Mouse (Mus musculus) gastrocnemius, postnatal 10 days (tissue): ENCODE data around the gene Pcbp3. TPM values are rescaled to one million over a fixed set of nuclear protein-coding genes. Genes with fewer than 3 reads are reported as not detected.

Experiments used
- DNase-seq: peaks from one replicate; pipeline ENCODE4 v3.0.0; 2021; ENCODE audit warnings: mixed read lengths
- total RNA-seq, 2 experiments: library from RNA; stranded (reverse); gene quantifications; 2 replicates each; pipeline ENCODE4 v1.2.3; 2021

Pcbp3 gene
- total RNA-seq, 2 experiments from 2014 or later, result 4.6 to 8.0 TPM

DNA sequence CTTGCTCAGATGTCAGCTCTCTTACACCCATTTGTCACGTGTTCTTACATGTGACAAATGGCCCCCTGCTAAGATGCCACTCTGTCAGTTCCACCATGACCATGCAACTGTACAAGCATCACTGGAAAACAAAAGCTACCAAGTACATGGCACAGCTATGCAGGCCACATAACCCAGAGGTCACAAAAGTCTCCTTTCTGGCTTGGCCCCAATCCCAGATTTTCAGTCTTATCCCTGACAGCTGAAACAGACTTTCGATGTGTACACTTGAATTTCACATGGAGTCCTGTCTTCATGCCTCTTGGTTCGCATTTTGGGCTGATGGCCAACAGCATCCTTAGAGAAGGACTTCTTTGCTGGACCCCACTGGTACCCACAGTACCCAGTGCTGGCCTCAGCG, 116.8 kb downstream of the Pcbp3 start:
- no peak for DNase-seq

DNA sequence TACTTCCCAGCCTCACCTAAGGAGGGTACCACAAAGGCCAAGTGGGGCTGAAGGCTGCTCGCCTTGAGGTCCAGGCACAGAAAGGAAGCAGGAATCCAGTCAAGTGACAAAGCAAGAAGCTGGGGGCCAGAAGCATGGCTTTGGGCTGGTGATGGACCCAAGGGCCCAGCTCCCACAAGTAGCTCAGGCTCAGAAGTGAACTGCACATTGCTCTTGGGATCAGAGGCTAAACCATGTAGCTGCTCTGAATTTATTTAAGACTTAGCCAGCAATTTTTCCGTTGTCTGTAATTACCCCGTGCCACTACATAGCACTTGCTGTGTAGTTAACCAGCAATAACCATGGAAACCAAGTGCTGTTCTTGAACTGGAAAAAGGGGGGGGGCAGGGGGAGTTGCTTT, 117.3 kb downstream of the Pcbp3 start:
- no peak for DNase-seq

DNA sequence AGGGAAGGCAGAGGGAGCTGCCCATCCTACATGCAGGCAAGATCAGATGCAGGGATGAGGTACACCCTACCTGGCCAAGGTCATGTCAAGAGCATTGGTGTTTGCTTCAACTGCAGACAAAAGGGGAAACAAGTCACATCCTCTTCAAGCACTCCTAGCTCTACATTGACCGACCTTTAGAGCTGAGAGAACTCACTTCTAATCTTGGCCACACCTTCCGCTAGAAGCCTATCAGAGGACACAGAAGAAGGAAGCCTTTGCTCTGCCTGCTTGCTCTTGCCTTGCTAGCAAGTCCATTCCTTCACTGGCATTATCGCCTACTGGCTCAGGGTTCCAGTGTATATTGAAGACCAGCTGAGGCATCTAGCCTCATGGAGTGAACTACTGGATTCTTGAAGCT, 119.6 kb downstream of the Pcbp3 start:
- DNase-seq, result no peak

DNA sequence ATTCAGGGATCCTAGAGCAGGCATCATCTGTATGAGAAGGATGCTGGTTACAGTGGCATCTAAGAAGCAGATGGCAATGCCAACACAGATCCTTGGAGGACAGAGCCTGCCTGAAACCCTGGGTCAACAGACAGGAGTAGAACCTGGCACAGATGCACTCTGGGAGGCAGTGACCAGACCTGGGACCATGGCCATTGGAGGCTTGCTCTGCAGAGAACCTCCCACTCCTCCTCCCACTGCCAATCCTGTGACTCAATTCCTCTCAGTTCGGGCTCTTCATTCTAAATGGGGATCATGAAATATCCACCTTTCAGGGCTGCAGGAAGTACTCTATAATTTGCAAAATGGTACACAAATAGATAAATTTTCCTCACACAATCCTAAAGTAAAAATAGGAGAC, 120.5 kb downstream of the Pcbp3 start:
- DNase-seq, result no peak

DNA sequence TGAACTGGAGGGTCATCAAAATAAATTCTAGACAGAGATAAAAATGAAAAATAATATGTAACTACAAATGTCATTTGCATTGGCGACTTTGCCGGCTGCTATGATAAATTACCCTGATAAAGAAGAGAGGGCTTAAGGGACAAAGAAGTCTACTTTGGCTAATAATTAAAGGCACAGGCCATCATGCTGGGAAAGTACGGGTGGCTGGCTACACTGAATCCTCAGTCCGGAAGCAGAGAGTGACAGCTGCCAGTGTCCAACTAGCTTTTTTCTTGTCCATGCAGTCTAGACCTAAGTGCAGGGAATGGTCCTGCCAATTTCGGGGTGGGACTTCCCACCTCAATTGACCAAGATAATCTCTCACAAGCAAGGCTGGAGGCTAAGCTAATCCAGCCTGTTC, 121.1 kb downstream of the Pcbp3 start:
- DNase-seq, result no peak

DNA sequence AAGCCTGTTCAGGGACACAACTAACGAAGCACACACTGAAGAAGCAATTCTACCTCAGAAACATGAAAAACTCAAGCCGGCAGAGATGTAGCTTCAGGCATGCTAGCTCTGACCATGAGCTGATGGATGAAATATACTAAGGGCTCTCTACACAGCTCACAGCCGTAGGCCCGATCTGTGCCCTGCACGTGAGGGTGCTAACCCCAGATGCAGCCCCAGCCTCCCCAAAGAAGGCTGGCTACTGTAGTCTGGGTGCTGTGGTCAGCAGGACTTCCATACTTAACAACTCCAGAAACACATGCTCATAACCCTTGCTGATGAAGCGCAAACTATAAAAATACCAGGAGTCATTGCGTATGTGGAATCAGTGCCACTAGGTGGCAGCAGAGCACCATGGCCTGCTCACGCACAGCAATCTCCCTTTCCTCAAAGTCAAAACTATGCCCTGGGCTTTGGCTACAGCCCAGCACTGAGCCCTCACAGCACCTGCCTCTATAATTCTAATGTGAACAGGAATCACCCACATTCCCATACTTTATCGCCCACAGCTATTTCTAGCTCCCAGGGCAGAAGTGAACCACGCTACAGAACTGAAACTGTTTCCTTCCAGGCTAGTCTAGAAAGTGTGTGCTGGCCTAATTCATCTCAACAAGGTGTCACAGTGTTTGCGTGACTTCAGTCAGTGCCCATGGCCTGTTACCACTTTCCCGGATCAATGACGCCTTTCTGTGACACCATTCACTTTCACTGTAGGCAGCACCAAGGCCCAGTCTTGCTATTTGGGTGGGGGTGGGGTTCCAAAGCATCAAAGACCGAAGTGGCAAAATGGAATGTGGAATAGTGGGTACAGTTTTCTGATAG, 126.0 kb downstream of the Pcbp3 start:
- DNase-seq, result peak; percentile 87

DNA sequence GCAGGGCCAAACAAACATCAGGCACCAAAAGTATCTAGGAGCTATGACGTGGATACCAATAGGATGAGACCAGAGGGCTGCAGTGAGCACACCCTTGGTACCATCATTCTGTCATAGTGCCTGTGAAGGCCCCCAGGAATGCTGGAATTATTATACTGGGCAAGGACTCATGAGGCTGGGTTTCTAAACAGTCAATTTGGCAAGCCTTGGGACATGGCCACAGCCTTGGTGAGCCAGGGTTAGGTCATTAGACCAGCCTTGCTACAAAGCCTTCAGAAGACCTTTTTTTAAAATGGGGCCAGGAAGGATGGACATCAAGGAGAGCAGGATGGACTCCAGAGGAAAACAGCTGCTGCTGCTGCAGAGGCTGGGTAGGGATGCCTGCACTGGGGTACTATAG, 128.8 kb downstream of the Pcbp3 start:
- no peak for DNase-seq

DNA sequence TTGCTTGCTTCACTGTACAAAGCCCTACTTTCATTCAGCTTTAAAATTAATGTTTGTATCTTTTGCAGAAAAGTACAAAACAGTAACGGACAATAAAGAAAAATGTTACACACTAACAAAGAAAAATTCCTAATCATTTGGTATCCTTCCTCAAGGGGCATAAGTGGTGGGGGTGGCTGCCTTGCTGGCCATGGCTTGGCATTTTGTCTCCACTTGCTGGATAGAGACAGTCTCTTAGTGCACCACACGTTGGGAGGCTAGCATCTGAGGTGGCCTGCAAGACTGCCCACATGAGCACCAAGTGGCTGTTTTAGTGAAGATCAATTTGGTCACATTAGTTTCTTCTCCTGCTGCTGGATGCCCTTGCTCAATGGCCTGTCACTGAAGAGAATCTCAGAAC, 129.8 kb downstream of the Pcbp3 start:
- DNase-seq, result no peak

DNA sequence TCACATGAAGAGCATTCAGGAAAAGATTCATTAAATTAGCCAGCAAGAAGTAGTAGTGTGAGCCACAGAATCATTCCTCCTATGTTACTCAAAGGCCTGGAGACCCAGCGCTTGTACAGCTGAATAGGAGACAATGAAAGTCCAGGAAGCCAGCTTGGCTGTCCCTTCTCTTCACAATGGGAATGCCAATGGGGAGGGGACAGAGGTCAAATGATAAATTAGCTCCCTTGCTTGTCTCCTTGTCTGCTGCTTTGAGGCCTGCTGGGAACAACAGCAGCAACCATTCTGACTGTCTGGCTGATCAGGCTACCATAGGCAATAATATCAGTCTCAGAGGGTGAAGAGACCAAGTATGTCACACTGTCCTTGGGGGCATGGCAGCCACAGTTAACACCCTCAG, 130.5 kb downstream of the Pcbp3 start:
- DNase-seq, result no peak

DNA sequence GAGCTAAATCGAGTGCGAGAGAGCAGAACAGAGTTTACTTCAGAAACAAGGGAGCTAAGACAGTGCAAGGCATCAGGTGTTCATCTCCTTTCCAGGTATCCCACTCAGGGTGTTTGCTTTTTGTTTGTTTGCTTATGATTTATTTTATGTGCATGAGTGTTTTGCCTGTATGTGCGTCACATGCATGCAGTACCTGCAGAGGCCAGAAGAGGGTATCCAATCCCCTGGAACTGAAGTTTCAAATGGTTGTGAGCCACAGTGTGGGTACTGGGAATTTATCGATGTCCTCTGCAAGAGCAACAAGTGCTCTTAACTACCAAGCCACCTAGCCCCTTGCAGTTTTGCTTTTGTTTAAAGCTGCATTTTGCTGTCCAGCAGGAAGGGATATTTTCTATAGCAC, 132.8 kb downstream of the Pcbp3 start:
- DNase-seq, result no peak

DNA sequence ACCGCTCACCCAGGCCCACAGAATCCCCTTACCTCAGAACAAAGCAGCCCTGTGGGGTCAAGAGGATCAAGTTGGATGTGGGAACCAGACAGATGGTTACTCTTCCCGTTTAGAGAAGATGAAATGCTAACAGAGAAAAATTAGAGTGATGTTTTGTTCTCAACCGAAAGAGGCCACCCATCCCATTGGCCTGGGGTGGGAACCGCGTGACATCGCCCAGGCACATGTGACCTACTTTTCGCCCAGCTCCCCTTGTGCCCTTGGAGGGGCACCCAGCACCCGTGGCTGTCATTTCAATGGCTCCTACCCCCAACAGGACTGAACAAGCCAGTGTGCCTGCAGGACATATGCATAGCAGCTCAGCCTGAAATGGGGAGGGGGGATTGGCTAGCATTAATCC, 139.0 kb downstream of the Pcbp3 start:
- no peak for DNase-seq

DNA sequence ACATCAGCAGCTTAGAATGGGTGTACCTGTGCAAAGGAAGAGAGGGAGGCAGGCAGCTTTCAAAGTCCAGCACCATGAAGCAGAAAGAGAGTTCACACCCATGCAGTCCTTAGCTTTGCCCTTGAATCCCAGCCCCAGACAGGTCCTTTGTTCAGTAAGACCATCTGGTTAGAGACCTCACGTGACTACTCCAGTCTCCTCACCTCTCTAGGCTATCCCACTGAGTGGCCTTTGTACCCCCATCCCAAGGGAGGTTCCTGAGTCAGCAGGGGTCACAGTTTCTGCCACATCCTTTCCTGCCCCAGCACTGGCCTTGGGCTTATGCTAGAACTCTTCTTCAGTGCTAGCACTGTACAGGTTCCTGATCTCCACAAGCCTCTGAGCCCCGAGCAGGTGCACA, 142.4 kb downstream of the Pcbp3 start:
- DNase-seq, result no peak

DNA sequence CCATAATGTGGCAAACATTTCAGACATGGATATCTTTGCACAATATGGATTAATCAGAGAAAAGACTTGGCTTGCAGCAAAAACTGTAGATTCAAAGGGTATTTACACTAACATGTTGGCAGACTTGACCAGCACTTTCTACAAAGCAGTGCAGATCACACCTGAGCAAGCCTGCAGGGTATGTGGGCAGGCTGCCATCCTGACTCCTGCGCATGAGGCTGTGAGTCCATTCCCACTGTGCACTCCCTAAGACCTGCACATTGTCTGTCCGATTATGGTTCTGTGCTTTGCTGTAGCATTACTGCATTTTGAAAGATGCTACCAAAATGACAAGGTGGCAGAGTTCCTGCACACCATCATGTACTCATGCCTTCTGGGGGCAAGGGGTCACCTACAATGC, 143.3 kb downstream of the Pcbp3 start:
- no peak for DNase-seq

DNA sequence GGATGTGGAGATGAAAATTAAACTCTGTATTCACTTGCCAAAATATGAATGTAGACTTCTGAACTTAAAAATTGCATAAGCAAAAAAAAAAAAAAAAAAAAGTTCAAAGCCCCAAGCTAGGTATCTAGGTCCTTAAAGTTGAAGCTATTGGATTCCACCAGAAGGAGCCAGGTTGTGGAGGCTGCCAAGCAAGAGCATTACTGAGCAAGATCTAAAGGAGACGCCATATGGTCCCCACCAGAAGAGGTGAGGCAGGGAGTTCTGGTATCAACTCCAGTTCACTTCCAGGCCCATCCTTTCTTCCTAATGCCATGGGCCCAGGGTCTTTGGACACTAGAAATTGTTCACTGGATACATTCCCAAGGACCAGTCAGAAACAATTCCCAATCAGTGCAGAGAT, 144.8 kb downstream of the Pcbp3 start:
- DNase-seq, result no peak

DNA sequence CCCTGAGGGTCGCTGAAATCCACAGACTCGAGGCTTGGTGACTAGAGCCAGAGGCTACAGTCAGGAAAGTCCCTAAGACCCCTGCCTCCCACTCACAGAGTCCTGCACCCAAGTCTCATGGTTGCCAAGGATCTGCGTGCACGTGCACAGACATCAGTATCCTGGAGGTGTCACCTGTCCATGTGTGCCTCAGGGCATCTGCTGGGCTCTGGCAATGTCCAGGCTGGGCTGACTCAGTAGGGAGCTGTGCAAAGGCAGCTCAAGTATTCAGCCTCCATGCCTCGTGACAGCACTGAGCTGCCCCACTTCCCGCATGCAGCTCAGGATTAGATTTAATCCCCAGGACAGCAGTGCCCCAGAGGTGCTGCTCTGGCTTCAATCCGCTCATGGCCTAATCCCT, 145.3 kb downstream of the Pcbp3 start:
- DNase-seq, result no peak

DNA sequence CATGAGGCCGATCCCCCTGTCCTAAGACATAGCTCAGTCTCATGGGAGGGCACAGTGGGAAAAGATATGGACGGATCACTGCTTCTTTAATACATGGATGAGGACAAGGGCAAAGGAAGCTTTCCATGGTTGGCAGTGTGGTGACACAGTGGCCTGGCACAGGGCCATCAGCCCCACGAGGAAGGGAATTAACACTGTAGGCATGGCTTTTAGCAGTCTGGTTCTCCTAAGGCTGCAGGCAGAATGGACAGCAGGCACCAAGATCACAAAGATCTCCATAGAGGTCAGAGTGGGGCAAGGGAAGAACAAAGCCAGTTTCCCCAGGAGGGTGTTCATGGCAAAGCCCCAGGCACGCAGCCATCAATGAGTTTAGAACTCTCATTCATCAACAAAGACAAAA, 146.2 kb downstream of the Pcbp3 start:
- DNase-seq, result no peak

DNA sequence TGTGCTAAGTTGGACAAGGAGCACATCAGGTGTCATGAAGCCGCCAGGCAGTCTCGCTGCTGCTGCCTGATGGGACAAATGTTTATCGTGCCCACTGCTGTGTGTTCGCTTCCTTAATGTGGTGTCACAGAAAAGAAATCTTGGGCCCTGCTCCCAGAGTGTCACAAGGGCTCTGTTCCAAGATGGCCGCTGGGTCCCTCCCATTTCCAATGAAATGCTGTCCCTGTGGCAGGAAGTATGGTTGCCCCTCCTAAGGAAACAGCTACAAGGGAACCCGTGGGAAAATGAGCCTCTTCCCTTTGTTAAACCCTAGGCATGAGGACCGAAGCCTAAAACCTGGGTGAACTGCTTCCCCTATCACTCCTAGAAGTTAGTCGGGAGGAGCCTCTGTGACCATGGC, 146.9 kb downstream of the Pcbp3 start:
- DNase-seq, result no peak

DNA sequence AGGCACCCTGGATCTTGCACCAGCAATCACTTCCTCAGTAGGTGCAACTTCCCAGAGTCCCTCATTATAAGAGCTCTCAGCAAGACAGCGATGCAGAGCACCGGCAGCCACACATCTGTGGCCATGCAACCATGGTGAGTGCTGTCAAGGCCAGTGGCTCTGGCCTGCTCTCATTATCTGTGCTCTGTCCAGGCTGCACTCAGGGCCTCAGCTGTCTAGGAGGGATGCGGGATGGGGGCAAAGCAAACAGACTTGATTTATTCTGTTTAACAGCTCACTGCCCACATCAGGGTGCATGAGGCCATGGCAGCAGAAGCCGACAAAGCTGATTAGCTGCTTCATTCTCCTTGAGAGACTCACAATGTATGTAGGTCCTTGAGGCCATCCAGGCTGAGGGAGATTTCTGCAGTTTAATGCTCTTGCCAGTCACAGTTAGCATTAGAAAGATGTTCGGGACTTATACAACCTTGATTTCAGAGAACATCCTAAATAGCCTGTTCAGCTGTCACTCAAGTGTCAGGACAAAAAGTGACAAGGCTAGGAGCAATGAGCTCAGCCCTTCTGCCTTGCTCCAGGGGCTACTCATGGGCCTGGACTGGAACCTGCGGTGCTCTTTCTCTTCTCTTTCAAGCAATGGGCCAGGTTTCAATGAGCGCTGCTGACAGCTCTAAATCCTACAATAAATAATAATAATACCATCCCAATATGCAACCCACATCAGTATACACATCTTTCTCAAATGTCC, 151.6 kb downstream of the Pcbp3 start:
- no peak for DNase-seq

DNA sequence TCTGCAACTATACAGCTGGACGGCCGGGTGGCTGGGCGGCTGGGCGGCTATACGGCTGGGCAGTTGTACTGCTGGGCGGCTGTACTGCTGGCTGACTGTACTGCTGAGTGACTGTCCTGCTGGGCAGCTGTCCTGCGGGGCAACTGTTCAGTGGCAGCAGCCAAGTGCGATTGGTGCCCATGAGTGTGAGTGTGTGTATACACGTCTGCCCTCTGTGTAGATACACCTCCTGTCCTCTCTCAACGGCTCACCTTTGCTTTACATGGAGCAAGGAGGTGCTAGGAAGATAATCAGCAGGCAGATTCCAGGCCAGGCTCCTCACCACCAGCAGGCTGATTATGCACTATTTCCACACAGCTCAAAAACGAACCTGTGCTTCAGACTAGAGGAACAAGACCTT, 152.2 kb downstream of the Pcbp3 start:
- no peak for DNase-seq

DNA sequence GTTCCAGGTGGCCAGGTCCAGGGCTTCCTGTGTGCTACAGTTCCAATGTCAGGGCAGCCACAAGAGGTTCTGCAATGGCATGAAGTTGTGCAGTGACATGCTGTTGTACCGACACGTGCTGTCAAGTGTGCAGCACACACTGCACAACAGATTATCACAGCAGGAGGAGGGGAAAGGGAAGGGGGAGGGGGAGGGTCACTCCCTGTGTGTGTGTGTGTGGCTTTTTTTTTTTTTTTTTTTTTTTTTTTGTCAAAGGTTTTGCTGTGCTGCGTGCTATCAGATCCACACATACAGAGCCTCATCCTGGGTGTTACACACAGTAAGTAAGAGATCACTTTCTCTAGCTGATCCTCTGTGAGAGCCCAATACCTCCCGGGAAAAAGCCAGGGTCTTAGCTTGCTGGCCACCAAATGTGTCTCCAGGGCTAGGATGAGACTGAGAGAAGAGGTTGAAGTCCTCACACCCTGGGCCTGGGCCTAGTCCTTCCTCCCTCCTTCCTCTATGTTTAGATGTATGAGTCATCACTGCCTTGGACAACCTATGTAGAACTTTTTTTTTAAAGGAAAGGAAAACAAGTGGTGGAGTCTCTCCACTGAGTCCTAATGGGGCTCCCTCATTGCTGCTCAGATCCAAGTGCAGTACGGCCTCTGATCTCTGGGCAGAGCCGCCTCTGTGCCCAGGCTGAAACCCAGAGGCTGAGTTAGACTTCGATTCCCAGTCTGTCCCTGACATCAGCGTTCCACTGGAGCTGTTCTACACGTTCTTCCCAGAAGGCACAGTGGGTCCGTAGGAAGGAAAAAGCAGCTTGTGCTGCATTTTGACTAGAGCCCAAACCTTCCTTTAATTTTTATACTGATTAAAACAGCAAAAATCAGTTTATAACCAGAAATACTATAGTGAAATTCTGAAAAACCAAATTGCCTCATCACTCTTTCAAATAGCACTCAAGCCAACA, 153.0 kb downstream of the Pcbp3 start:
- no peak for DNase-seq

DNA sequence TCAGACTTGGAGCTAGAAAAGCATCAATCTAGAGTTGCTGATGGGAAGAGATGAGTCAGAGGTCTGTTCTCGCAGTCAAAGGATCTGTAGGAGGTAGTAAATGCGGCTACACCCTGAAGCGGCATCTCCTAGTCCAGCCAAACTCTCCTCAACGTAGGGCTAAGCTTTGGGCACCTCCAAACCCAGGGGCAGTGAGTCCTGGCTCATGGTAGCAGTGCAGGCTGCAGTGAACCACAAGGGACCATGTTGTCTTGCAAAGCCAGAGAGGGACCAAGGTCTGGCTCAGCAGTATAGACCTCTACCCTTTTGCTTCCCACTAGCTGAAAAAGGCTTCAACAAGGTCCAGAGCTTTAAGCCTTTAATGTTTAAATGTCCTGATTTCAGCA, 159.2 kb downstream of the Pcbp3 start:
- DNase-seq, result no peak

DNA sequence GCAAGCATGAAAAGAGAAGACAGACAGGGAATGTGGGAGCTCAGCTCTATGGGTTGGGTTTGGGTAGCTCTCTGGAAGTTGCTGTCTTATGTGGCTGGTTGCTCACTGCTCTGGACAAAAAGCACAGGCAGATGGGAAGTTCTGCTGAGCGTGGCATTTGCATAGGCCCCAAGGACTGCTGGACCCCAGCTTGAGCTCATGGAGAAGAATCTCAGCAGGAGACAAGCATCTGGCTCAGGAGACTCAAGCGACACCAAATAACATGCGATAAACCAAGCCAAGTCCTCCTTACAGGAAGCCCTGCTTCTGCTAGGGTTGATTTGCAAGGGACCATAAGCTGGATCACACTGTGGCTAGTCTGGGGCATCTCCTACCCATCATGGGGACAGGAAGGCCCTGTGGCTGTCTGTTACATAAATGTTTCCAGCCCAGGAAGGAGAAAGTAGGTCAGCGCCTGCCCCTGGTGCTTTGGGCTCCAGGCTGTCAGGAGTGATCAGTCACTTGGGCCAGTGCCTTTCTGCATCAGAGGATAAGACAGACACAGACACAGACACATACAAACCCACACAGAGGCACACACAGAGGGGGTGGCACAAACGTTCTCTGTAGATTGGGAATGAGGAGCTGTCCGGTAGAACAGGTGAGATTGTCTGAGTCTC, 159.7 kb downstream of the Pcbp3 start:
- DNase-seq, result peak; percentile 21
